Mouse (Mus musculus) liver, embryonic 15.5 days (tissue): Measurements from ENCODE around the gene Lrtm1. TPM values are rescaled to one million over a fixed set of nuclear protein-coding genes. Genes with fewer than 3 reads are reported as not detected.

Source experiments
- ATAC-seq: fragments of 200-750 bp; cut with Nextera tagmentation; 2 replicates; pipeline ENCODE4 v1.8.0; 2017; ENCODE audit warnings: moderate number of reproducible peaks, mild to moderate bottlenecking, moderate library complexity; ENCODE audit not compliant: insufficient read depth
- H3K27ac ChIP-seq: fragments of 300-500 bp; sonication (generic); replicated peaks from 2 replicates; pipeline ENCODE4 v1.5.1; 2015; ENCODE audit warnings: mild to moderate bottlenecking, inconsistent platforms
- H3K27me3 ChIP-seq: fragments of 300-500 bp; sonication (generic); 2 replicates; pipeline ENCODE4 v1.6.1; 2015; ENCODE audit warnings: mild to moderate bottlenecking, inconsistent platforms
- H3K36me3 ChIP-seq: fragments of 300-500 bp; sonication (generic); replicated peaks from 2 replicates; pipeline ENCODE4 v1.6.1; 2015; ENCODE audit warnings: moderate library complexity, mild to moderate bottlenecking, inconsistent platforms
- H3K4me1 ChIP-seq: fragments of 300-500 bp; sonication (generic); replicated peaks from 2 replicates; pipeline ENCODE4 v1.6.1; 2015; ENCODE audit warnings: inconsistent platforms
- H3K4me2 ChIP-seq: fragments of 300-500 bp; sonication (generic); 2 replicates; pipeline ENCODE4 v1.6.1; 2015; ENCODE audit warnings: moderate library complexity, mild to moderate bottlenecking, inconsistent platforms
- H3K4me3 ChIP-seq: fragments of 300-500 bp; sonication (generic); replicated peaks from 2 replicates; pipeline ENCODE4 v1.5.1; 2015; ENCODE audit warnings: mild to moderate bottlenecking, inconsistent platforms
- H3K9ac ChIP-seq: fragments of 300-500 bp; sonication (generic); 2 replicates; pipeline ENCODE4 v1.6.1; 2015; ENCODE audit warnings: moderate library complexity, mild to moderate bottlenecking, inconsistent platforms
- H3K9me3 ChIP-seq: fragments of 300-500 bp; sonication (generic); replicated peaks from 2 replicates; pipeline ENCODE4 v1.6.1; 2016; ENCODE audit warnings: inconsistent platforms
- WGBS: fragments of 180-500 bp; shearing (Covaris S2); methylation state at CpG from one replicate; pipeline ENCODE4 v1.1.7; 2015; ENCODE audit warnings: mixed read lengths; ENCODE audit not compliant: insufficient replicate concordance; 5-methylcytosine and 5-hydroxymethylcytosine counted together
- polyA plus RNA-seq: library from polyadenylated mRNA; unstranded; fragments of >200 nt; fragmentation: Nextera tagmentation; extraction: Ambion mirVana; gene quantifications from 2 replicates; pipeline ENCODE4 v1.2.1, GENCODE M21; 2015

Lrtm1 gene
- polyA plus RNA-seq, 1 experiment from 2014 or later = 0.18 TPM

DNA sequence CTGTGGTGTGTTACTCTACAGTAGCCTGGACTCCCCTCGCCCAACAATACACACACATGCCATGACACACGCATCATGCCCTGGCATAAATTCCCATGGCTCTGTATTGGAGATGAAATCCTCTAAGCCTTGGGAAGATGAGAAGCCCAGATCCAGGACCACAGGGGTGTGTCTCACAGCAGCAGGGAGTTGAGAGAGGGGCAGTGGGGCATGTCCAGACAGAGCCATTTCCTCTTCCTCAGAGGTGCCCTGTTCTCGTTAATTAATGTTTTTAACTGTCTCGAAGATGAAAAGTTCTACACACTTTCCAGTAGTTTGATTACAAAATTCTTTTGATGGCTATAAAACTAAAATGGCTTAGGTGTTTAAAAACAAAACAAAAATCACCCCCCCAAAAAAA lies 62.2 kb downstream of the Lrtm1 start:
- Histone ChIP-seq H3K27me3 (no peaks in the 10 kb centered on the region), H3K4me3 (no peak overlapping the region)
- 60% methylated on average over 4 of the region's 4 CpGs for WGBS

DNA sequence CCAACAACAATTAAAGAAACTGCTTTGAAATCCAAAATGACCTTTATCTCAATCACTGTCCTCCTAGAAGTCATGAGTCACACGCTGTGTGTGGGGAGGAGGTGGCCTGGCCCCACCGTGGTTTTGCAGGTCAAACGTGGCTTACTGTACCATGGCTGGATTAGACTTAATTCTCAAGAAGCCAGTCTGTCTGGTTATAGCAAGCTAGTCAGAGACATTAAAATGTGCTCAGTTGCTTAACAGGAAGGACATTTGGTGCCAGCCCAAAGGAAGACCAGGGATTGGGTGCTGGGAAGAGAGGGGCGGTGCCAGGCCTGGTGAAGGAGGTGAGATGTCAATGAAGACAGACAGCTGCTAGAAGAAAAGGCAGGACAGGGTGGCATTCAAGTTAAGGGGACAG lies 62.6 kb downstream of the Lrtm1 start:
- Histone ChIP-seq H3K4me3 (no peak overlapping the region), H3K9ac (no peak overlapping the region), H3K36me3 (no peaks in the 10 kb centered on the region), H3K27ac (no peak overlapping the region), H3K9me3 (no peaks in the 10 kb centered on the region), H3K4me2 (no peak overlapping the region), H3K27me3 (no peaks in the 10 kb centered on the region), H3K4me1 (no peaks in the 10 kb centered on the region)
- ATAC-seq = no peak
- WGBS = 37% methylated on average over 4 of the region's 4 CpGs

More for the DNA sequence above, 62.2 kb downstream of the Lrtm1 start:
- no peak overlapping the region for H3K9ac ChIP-seq
- H3K4me2 ChIP-seq = no peak overlapping the region
- no peaks in the 10 kb centered on the region for H3K4me1 ChIP-seq
- no peak overlapping the region for H3K27ac ChIP-seq
- ATAC-seq = no peak
- no peaks in the 10 kb centered on the region for H3K9me3 ChIP-seq
- no peaks in the 10 kb centered on the region for H3K36me3 ChIP-seq

DNA sequence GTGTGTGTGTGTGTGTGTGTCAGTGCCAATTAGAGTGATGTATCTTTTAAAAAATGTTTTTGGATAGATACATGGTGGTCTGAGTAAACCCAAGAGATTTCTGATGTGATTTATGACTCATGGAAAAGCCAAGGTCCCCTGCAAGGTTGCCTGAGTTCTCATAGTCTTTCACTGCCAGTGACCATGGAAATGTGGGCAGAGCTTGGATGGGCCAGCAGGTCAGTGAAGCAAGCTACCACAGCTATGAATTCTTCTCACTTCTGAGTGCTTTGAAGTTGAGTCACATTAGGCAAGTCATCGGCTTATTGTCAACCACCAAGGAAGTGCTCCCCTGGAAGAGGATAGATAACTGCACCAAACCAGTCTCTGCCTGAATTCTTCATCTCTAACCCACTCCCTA lies 64.2 kb downstream of the Lrtm1 start:
- no peaks in the 10 kb centered on the region for H3K4me1 ChIP-seq
- H3K27me3 ChIP-seq = no peaks in the 10 kb centered on the region
- H3K4me3 ChIP-seq = no peak overlapping the region
- no peak overlapping the region for H3K9ac ChIP-seq
- WGBS = 72% methylated on average over 1 of the region's 1 CpGs
- no peak overlapping the region for H3K27ac ChIP-seq
- H3K4me2 ChIP-seq = no peak overlapping the region
- H3K9me3 ChIP-seq = no peaks in the 10 kb centered on the region
- H3K36me3 ChIP-seq = no peaks in the 10 kb centered on the region
- no peak for ATAC-seq
